Mouse (Mus musculus) gastrocnemius, adult 8-10 months (tissue): ENCODE data around the gene Mrrf. TPM values are rescaled to one million over a fixed set of nuclear protein-coding genes. Genes with fewer than 3 reads are reported as not detected.

Experiments
- DNase-seq, 2 experiments: peaks; one replicate each; pipeline ENCODE4 v3.0.0; 2022; ENCODE audit warnings: low spot score in 2 of 2
- total RNA-seq, 4 experiments: library from RNA; stranded (reverse); gene quantifications; 2 replicates each; pipeline ENCODE4 v1.2.4; 2022

The Mrrf gene
- 10 to 100 TPM; 16.5 to 19.6 (median 17.5) TPM for total RNA-seq

GRCm38 (mm10) chr2:36136300-36136941 lies at the start of gene Mrrf, which contains the start of gene Rbm18:
Gene Mrrf (plus strand): TSS chr2:36136389.
Gene Rbm18 (minus strand): TSS chr2:36136773.
- DNase-seq: peak; percentile 87 to 88

GRCm38 (mm10) chr2:36089190-36089589 lies 47.0 kb upstream of the Mrrf start:
- DNase-seq: no peak

GRCm38 (mm10) chr2:36090853-36091741 lies 45.1 kb upstream of the Mrrf start:
- DNase-seq: peak in 1 of 2 experiments; percentile 22

- DNase-seq: no peak
Measured at GRCm38 (mm10) chr2:36092748-36093147, 43.4 kb upstream of the Mrrf start.

- no peak for DNase-seq
Measured at GRCm38 (mm10) chr2:36093301-36093700, 42.9 kb upstream of the Mrrf start.

GRCm38 (mm10) chr2:36093914-36094475 lies 42.2 kb upstream of the Mrrf start:
- no peak for DNase-seq

GRCm38 (mm10) chr2:36097129-36097815 lies 38.9 kb upstream of the Mrrf start:
- no peak for DNase-seq

- DNase-seq: no peak
Measured at GRCm38 (mm10) chr2:36098021-36098420, 38.2 kb upstream of the Mrrf start.

- DNase-seq: no peak
Measured at GRCm38 (mm10) chr2:36099739-36100138, 36.5 kb upstream of the Mrrf start.

GRCm38 (mm10) chr2:36101866-36102558 lies 34.2 kb upstream of the Mrrf start:
- no peak for DNase-seq

- DNase-seq: no peak
Measured at GRCm38 (mm10) chr2:36102559-36102946, 33.6 kb upstream of the Mrrf start.

- no peak for DNase-seq
Measured at GRCm38 (mm10) chr2:36103069-36103554, 33.1 kb upstream of the Mrrf start.

GRCm38 (mm10) chr2:36103555-36104367 lies 32.4 kb upstream of the Mrrf start:
- DNase-seq: no peak

GRCm38 (mm10) chr2:36104436-36104955 lies 31.7 kb upstream of the Mrrf start:
- DNase-seq: no peak

- DNase-seq: no peak
Measured at GRCm38 (mm10) chr2:36104956-36105741, 31.0 kb upstream of the Mrrf start, which contains the start of gene Lhx6. Gene Lhx6 (minus strand): TSS chr2:36105408.

GRCm38 (mm10) chr2:36108615-36109014 lies 27.6 kb upstream of the Mrrf start:
- DNase-seq: no peak

- no peak for DNase-seq
Measured at GRCm38 (mm10) chr2:36112632-36113031, 23.6 kb upstream of the Mrrf start.

- no peak for DNase-seq
Measured at GRCm38 (mm10) chr2:36126795-36127429, 9.3 kb upstream of the Mrrf start.
